Mouse (Mus musculus): ENCODE measurements around the gene Nrip1.
"Not testable (repeated sequence)": the region's sequence is repeated elsewhere in the genome, so short reads cannot be mapped to it uniquely, and the experiment has no call there.

Nrip1 gene

DNA sequence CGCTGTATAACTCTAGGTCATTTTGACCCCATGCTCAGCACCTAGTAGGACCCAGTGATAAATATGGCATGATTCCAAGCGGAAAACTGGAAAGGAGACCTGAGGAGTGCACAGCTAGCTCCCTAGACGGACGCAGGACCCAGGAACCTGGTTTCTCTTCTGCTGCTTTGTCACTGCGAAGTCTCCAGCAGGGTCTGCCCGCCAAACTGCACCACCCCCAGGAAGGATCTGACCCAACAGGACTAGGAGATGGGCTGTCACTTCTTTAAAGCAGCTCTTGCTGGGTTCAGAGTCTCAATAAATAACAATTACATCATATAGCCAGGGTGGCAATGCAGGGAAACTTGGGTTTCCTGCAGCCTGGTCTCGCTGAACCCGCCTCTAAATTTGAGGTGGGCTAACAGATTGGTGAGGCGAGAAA is at the start of gene Nrip1:
TSS of gene Nrip1 (minus strand) at position 157 of the 421 bp plus-strand sequence.
- no peak for DNase-seq (ENCODE audit: extremely low spot score, low read depth, low spot score)

DNA sequence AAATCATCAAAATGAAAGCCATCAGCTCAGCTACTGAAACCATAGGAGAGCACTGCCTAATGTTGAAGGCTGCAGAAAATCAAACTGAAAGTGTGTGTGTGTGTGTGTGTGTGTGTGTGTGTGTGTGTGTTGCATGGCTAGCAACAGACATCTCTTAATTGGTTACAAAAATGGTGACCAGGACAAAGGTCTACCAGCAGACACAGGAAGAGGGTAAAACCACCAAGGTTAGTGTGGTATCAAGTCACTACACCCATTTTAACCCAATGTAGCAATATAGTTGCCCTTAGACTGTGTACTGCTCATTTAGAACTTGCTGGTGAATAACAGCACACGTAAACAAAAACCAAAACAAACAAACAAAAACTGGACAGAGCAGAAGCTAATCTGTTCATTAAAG is 48.9 kb upstream of the Nrip1 start:
- DNase-seq (ENCODE audit: extremely low spot score, low read depth, low spot score), result no peak

DNA sequence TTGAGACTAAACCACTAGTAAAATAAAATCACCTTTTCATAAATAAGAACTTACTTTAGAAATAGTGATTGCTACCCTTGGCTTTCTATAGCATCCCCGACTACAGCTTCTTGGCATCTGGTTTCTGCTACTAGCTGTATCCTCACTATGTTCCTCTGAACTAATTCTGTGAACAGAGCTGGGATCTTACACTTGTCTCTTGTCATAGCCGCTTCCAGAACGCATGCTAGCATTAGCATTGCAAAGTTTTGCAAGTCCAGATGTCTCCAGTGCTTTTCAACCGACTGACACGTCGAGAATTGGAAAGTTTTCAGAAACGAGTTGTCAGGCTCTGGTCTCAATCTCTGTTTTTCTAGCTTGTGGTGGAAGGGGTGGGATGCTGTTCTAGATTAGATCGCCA is 46.2 kb upstream of the Nrip1 start:
- DNase-seq (ENCODE audit: extremely low spot score, low read depth, low spot score), result no peak

DNA sequence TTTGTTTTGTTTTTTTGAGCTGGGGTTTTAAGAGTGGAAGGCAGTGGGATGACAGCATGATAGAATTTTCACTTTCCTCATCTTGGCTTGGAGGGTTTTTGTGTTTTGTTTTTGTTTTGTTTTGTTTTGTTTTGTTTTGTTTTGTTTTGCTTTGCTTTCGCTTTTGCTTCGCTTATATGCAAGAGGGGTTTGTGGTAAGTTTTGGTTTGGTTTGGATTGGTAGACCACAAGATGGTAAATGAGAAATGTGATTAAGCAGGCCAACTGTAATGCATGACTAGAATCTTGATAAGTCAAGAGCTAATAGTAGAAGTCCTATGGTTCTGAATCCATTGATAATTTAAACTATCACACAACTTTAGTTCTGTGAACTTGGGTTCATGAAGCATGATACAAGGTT is 42.9 kb upstream of the Nrip1 start:
- no peak for DNase-seq (ENCODE audit: extremely low spot score, low read depth, low spot score)

DNA sequence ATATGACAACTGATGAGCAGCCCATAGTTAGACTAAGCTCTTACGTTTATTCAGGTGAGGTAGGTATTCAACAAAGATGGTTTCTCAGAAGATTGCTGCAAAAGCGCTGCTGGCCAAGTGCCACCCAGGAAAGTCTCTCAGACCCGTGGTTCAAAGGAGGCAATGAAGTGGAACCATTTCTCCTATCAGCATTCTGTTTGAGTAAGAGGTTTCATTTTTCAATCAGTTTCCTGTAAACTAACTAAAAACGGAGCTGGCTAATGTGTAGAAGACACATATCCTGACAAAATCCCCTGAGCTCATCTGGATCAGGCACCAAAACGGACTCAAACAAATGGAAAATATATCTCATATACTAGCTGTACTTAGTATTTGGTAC is 42.4 kb upstream of the Nrip1 start:
- DNase-seq (ENCODE audit: extremely low spot score, low read depth, low spot score), result no peak

DNA sequence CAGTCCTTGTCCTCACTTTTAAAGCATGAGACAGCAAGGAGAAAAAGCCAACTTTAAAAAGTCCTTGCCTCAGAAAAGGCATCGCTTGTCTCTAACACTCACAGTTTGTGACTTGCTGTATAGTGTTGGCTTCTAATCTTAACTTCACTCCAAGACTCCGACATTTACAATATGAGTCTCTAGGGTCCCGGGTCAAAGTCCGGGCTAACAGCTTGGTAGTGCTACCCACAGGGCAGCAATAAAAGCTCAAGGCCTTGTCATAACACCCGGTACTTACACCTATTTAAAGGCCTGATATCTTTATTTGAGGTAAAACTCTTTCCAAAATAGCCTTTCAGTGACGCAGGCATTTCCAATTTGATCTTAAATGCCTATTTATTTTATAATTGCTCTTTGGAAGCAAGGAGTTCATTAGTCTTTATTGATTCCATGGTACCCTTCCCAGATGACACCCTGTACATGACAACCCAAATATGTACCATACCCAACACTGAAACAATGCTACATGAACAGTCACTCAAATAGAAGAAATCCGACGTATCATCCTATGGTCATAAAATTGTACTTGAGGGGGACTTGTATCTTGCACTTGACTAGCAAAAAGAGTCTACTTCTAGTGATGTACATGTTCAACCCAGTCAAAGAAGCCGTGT is 41.9 kb upstream of the Nrip1 start:
- no peak for DNase-seq (ENCODE audit: extremely low spot score, low read depth, low spot score)

DNA sequence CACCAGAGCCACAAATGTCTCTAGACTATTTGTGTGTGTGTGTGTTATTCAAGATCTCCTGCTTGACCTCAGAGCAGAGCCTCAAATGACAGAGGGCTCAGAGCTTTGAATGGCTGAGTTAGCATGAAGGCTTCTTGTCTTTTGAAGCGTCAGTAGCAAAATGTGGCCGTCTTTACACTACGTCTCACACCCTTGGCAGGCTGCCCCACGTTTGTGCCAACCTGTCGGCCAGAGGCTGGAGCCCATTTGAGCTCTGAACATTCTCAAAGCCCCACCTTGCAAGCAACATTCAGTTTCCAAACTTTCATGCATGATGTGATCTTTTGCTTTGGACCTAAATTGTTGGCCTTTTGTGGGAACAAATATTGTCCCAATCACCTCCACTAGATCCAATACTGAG is 40.9 kb upstream of the Nrip1 start:
- DNase-seq (ENCODE audit: extremely low spot score, low read depth, low spot score), result no peak

DNA sequence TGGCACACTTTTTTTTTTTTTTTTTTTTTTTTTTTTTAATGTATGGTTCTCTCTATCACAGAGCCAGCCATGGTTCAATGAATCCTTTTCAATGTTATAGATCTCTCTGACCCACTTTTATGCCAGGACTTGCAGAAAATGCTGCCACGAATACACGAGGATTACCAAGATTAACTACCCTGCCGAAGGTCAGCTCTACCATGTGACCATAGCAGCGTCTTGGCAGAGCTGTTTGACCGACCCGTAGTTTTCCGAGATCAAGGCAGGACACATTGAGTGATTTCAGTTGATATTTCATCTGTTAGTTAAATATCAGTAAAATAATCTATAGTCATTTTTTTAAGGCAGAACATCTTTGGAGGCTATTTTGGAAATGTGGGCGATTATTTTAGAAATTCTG is 40.0 kb upstream of the Nrip1 start:
- no peak for DNase-seq (ENCODE audit: extremely low spot score, low read depth, low spot score)

DNA sequence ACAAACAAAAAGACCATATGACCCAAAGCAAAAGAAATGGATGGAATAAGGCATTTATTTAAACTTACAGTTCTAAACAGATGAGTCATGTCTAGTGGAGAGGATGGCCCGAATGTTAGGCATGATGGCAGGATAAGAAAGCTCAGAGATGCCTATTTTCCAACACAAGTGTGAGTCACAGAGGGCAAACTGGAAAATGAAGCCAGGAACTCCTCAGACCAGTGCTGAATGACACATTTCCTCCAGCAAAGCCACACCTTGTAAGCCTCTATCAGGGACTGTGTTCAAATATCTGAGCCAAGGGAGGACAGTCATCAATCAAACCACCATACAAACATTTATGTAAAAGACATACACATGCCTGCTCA is 35.7 kb upstream of the Nrip1 start:
- no peak for DNase-seq (ENCODE audit: extremely low spot score, low read depth, low spot score)

DNA sequence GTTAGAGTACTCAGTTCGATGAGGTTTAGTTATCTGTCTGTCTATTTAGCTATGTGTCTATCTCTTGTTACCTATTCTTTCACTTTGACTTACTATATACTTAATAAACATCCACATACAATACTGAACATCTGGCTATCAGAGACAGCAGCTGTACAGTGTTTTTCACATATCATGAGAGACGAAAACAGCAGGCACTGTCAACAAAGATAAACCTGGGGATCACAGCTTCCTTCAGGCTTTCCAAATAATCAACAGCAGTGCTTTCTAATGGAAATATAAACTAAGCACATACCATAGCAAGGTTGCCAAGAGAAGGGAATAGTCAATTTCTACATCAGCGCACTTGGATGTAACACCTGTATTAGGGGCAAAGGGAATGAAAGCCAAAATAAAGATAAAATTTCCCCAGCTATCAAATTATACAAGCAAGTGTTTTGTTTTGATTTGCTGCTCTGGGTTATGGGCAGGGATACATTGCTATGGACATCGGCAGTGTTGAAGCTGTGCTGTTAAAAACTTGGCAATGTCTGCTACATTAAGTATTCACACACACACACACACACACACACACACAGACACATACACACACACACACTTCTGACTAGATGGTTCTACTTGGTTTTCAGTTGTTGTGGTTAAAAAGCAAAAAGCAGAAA is 35.2 kb upstream of the Nrip1 start:
- no peak for DNase-seq (ENCODE audit: extremely low spot score, low read depth, low spot score)

DNA sequence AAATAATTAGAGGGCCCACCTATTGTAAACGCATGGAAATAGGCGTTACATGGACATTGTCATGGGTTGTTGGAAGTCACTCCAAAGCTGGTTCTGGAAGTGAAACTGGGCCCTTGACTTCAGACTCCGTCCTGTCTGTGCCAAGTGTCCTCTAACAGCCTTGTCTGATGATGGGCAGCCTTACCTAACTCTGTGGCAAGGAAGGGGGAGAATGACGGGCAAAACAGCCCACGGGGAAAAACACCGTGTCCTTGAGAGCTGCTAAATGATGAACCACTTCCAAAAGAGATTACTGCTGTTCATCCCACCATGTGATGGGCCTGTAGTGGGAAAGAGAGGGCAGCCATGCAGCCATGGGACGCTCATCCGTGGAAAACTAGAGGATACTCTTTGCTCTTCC is 34.6 kb upstream of the Nrip1 start:
- DNase-seq (ENCODE audit: extremely low spot score, low read depth, low spot score), result no peak

DNA sequence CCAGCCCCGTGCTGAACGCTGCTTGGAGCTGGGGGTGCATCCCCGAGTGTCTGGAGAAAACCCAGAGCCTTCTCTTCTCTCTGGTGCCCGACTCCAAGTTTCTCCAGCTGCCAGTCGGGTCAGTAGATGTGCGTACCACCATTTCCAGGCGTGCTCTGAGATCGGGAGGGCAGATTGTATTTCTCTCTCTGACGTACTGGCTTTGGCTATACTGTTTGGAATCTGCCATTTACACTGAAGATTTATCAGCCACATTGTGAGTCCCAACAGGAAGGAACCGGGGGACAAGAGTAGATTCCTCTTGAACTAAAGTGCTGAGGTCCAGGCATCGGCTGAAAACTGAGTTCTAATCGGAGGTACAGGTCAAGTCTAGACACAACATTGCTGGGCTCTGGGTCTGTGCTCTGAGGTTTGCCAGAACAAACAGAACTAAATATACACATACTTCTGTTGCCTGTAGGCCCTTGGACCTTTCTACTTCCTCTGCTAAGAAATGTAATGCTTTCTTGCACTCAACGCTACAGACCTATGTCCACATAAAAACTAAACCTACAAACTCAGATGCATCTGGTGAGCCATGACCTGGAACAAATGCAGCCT is 33.8 kb upstream of the Nrip1 start:
- DNase-seq (ENCODE audit: extremely low spot score, low read depth, low spot score), result no peak

DNA sequence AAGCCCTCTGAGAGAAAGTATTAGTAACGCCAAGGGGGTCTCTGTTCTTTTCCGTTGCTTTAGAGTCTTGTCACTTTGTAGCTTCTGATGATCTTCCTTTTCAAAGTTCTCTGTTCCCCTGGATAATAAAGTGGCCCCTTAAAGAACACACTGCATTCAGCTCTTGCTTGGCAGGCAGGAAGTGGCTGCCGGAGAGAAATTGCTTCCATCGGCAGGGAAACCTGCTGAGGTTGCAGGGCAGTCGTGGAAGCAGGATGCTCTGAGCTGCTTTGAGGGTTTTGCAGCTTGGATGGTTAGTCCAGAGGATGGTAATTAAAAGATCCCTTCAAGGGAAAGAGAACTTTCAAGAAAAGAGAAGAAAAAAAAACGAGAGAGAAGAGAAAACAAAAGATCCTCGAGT is 33.3 kb upstream of the Nrip1 start:
- DNase-seq (ENCODE audit: extremely low spot score, low read depth, low spot score), result no peak

DNA sequence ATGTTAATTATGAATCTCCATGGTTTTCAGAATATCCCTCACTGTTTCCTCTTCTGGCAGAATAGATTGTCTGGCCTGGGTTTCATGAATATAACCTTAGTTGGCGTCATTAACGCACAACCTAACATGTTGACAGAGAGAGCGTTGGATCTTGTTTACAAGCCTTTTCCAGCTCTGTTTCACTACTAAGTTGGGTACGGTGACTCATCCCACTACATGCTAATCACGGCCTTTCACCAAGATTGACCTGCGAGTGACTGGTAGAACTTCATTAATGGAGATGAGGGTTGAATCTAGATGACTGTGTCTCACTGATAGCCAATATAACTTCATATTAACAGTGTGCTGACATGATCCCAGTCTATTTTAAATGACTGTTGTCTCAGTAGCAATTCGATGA is 32.7 kb upstream of the Nrip1 start:
- DNase-seq (ENCODE audit: extremely low spot score, low read depth, low spot score), result no peak

DNA sequence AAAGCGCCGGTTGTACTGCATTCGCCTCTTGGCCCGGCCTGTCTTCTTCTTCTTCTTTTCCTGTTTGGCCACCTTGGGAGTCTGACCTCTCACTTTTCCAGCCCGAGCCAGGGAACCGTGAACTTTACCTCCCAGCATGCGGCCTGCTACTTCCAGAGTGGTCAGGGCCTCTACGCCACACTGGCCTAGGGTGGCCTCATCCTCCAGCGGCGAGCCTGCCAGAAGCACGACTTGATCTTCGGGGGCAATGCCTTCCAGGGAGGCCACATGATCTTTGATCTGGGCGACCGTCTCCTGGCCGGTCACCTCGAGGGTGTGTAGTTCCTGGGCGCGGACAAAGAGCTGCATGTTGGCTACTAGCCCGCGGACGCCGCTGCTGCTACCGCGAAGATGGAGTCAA is 29.7 kb upstream of the Nrip1 start:
- DNase-seq (ENCODE audit: extremely low spot score, low read depth, low spot score), result not testable (repeated sequence)

DNA sequence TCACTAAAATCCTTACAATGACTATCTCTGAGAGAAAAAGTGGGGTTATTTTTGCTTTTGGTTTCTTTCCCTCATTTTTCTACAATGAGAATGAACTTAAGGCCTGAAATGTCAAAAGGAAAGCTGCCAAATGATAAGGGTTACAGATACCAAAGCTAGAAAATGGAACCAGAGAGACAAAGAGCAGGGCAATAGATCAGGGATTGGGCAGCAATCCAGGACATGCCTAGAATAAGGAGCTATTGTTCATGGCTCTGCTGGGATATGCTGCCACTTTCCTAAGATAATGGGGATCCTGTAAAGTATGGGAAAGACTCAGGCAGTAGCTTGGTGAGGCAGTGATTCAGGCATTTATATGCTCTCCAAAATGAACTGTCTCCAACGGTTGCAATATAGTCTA is 22.9 kb upstream of the Nrip1 start:
- no peak for DNase-seq (ENCODE audit: extremely low spot score, low read depth, low spot score)

DNA sequence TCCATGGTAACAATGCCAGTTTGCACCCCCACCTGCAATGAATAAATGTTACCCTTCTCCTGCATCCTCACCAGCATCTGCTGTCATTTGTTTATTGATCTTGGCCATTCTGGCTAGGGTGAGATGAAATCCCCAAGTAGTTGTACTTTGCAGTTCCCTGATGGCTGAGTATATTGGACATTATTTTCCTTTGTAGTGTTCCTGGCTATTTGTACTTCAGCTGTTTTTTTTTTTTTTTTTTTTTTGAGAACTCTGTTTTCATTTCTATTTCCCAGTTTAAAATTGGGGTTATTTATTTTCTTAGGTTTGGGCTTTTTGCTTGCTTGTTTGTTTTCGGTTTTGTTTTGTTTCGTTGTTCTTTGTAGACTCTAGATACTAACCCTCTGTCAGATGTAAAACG is 19.6 kb upstream of the Nrip1 start:
- no peak for DNase-seq (ENCODE audit: extremely low spot score, low read depth, low spot score)

DNA sequence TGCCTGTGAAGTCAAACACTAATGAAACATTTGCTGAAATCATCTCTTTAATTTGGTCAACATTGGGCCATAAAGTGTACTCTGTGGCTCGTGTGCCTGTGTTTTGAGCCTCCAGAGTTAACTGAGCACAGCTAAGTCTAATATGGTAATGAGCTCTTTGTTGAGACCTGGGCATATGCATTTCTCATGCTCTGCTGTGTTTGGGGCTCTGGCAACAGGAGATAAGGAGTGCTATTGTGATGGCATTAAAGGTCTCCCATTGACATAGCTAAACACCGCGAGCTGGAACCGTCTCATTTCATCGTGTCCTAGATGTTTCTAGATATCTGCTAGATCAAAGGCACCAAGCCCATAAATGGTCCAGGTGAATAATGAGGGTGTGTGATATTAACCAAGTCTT is 12.9 kb upstream of the Nrip1 start:
- DNase-seq (ENCODE audit: extremely low spot score, low read depth, low spot score), result no peak

DNA sequence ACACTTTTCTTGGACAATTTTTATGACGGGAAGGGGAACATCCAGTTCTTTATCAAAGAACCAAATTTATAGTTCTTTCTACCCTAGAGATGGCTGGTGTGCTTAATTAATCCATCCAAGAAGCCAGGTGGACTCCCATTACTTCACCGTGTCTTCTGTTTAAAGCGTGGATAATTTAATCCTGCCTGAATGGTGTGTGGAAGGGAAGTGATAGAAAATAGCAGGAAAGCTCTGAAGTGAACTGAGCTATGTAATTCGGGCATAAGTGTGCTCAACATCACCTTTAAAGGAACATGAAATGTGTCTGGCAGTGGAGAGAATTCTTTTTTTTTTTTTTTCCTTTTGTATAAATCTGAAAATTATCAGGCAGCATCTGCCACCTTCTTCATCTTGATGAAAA is 12.4 kb upstream of the Nrip1 start:
- no peak for DNase-seq (ENCODE audit: extremely low spot score, low read depth, low spot score)

DNA sequence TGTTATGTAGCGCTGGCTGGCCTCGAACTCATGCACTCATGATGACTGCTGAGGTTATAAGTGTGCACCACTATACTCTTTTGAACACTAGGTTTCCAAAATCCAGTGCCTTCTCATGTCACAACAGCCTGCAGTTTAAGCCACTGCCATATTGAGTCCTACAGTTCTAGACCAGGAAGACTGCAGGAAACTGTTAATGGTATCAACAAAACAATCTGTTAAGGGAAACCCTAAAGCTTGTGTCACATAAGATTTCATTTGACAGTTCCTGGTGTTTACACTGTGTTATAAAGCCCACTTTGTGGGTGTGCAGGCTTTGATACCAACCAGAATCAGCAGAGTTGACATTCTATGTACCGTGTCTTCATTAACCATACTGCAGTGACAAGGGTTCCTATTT is 3.6 kb upstream of the Nrip1 start:
- DNase-seq (ENCODE audit: extremely low spot score, low read depth, low spot score), result no peak

DNA sequence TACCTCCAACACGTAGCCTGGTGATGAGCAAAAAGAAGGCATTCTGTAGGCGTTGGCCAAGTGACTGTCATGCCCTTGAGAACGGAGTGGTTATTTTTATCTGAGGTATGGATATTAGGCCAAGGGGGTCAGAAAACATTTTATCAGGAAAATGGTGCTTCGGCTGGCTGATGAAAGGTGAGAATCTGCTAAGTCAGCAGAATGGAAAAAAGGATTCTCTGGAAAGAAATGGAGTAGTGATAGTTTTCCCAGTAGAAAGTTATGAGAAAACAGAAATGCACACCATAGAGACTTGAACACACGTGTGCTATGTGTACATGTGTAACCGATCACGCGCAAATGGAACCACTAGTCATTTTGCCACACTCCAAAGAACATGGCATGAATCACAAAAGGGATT is 3.0 kb upstream of the Nrip1 start:
- DNase-seq (ENCODE audit: extremely low spot score, low read depth, low spot score), result no peak

DNA sequence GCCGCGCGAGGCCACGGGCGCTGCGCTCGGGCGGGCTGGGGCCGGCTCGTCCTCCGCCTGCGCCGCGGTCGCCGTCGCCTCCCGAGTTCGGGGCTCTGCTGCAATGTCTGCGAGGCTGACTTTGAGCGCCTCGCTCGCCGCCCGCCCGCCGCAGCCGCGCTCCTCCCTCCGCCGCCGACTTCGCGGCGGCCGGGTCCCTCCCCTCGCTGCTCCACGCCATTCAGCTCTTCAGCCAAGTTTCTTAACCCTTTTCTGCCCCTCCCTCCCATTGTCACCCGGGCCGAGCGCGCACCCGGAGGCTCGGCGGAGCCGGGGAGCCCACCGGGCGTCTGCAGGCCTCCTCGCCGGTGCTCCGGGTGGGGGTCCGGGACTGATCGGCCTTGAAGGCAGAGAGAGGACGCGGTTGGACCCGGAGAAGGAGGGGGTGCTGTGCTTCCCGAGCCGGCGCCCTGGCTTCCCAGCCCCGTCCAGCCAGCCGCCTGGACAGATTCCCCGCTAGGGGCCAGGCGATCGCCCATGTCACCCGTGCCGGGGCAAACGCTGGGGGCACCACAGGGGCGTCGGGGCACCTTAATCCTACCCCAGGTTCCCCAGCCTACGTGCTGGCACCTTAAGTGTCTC is 576 bp downstream of the Nrip1 start:
- no peak for DNase-seq (ENCODE audit: extremely low spot score, low read depth, low spot score)
